Mouse (Mus musculus): Measurements from ENCODE around the gene Gm17364. TPM values are rescaled to one million over a fixed set of nuclear protein-coding genes. Genes with fewer than 3 reads are reported as not detected.

Gene Gm17364
- polyA plus RNA-seq, 1 experiment from 2014 or later: not detected

GRCm38 (mm10) chr13:41248751-41249520, 24.8 kb downstream of the Gm17364 start:
- Histone ChIP-seq H3K9ac (ENCODE audit: low read depth, low read length) (peak overlapping the region; percentile 63), H3K4me3 (ENCODE audit: low read length) (peak overlapping the region; percentile 87), H3K9me3 (ENCODE audit: control insufficient read depth, low read length) (no peaks in the 10 kb centered on the region), H3K27ac (ENCODE audit: low read depth, low read length) (peak overlapping the region; percentile 61), H3K36me3 (ENCODE audit: control insufficient read depth, insufficient read depth, low read length) (no peaks in the 10 kb centered on the region), H3K4me2 (ENCODE audit: low read length) (peak overlapping the region; percentile 63), H3K27me3 (replicated peaks; ENCODE audit: control insufficient read depth, insufficient read depth, low read length) (no peaks in the 10 kb centered on the region), H3K4me1 (ENCODE audit: control insufficient read depth, insufficient read depth, low read depth, low read length) (peaks cover 7% of the 10 kb centered on the region)
- ATAC-seq: peak; percentile 16
- WGBS: 40% methylated on average over 12 of the region's 12 CpGs

GRCm38 (mm10) chr13:41244306-41244830, 29.4 kb downstream of the Gm17364 start:
- no peaks in the 10 kb centered on the region for H3K36me3 ChIP-seq (ENCODE audit: control insufficient read depth, insufficient read depth, low read length)
- H3K9me3 ChIP-seq (ENCODE audit: control insufficient read depth, low read length): no peaks in the 10 kb centered on the region
- H3K4me2 ChIP-seq (ENCODE audit: low read length): no peak overlapping the region
- H3K4me3 ChIP-seq (ENCODE audit: low read length): no peak overlapping the region
- no peak for ATAC-seq
- no peak overlapping the region for H3K9ac ChIP-seq (ENCODE audit: low read depth, low read length)
- no peaks in the 10 kb centered on the region for H3K27me3 ChIP-seq (replicated peaks; ENCODE audit: control insufficient read depth, insufficient read depth, low read length)
- H3K4me1 ChIP-seq (ENCODE audit: control insufficient read depth, insufficient read depth, low read depth, low read length): 0 out of 2 replicates have a peak, but pooled peaks cover 2% of the 10 kb centered on the region
- 64% methylated on average over 6 of the region's 6 CpGs for WGBS
- no peak overlapping the region for H3K27ac ChIP-seq (ENCODE audit: low read depth, low read length)

GRCm38 (mm10) chr13:41241557-41241956, 32.2 kb downstream of the Gm17364 start:
- no peak overlapping the region for H3K4me3 ChIP-seq (ENCODE audit: low read length)
- no peak overlapping the region for H3K27ac ChIP-seq (ENCODE audit: low read depth, low read length)
- 76% methylated on average over 2 of the region's 2 CpGs for WGBS
- no peaks in the 10 kb centered on the region for H3K36me3 ChIP-seq (ENCODE audit: control insufficient read depth, insufficient read depth, low read length)
- no peak overlapping the region for H3K9ac ChIP-seq (ENCODE audit: low read depth, low read length)
- no peaks in the 10 kb centered on the region for H3K4me1 ChIP-seq (ENCODE audit: control insufficient read depth, insufficient read depth, low read depth, low read length)
- H3K4me2 ChIP-seq (ENCODE audit: low read length): no peak overlapping the region
- H3K27me3 ChIP-seq (replicated peaks; ENCODE audit: control insufficient read depth, insufficient read depth, low read length): no peaks in the 10 kb centered on the region
- no peaks in the 10 kb centered on the region for H3K9me3 ChIP-seq (ENCODE audit: control insufficient read depth, low read length)
- ATAC-seq: no peak

GRCm38 (mm10) chr13:41238805-41239130, 35.0 kb downstream of the Gm17364 start:
- no peak overlapping the region for H3K4me2 ChIP-seq (ENCODE audit: low read length)
- H3K36me3 ChIP-seq (ENCODE audit: control insufficient read depth, insufficient read depth, low read length): no peaks in the 10 kb centered on the region
- no peak overlapping the region for H3K4me3 ChIP-seq (ENCODE audit: low read length)
- no peak overlapping the region for H3K9ac ChIP-seq (ENCODE audit: low read depth, low read length)
- H3K4me1 ChIP-seq (ENCODE audit: control insufficient read depth, insufficient read depth, low read depth, low read length): no peaks in the 10 kb centered on the region
- peak; percentile 70; the same call in 1 of the 2 replicates for ATAC-seq
- H3K27me3 ChIP-seq (replicated peaks; ENCODE audit: control insufficient read depth, insufficient read depth, low read length): no peaks in the 10 kb centered on the region
- H3K27ac ChIP-seq (ENCODE audit: low read depth, low read length): no peak overlapping the region
- H3K9me3 ChIP-seq (ENCODE audit: control insufficient read depth, low read length): no peaks in the 10 kb centered on the region
- WGBS: 7% methylated on average over 5 of the region's 5 CpGs

- no peaks in the 10 kb centered on the region for H3K27me3 ChIP-seq (replicated peaks; ENCODE audit: control insufficient read depth, insufficient read depth, low read length)
- no peaks in the 10 kb centered on the region for H3K36me3 ChIP-seq (ENCODE audit: control insufficient read depth, insufficient read depth, low read length)
- H3K27ac ChIP-seq (ENCODE audit: low read depth, low read length): no peak overlapping the region
- no peak overlapping the region for H3K4me2 ChIP-seq (ENCODE audit: low read length)
- no peak overlapping the region for H3K9ac ChIP-seq (ENCODE audit: low read depth, low read length)
- no peak overlapping the region for H3K4me3 ChIP-seq (ENCODE audit: low read length)
- H3K9me3 ChIP-seq (ENCODE audit: control insufficient read depth, low read length): no peaks in the 10 kb centered on the region
- no peaks in the 10 kb centered on the region for H3K4me1 ChIP-seq (ENCODE audit: control insufficient read depth, insufficient read depth, low read depth, low read length)
- ATAC-seq: peak; percentile 64
- 81% methylated on average over 10 of the region's 10 CpGs for WGBS
These were observed 35.6 kb downstream of the Gm17364 start for GRCm38 (mm10) chr13:41238035-41238804.

- no peak for ATAC-seq
- no peak overlapping the region for H3K4me2 ChIP-seq (ENCODE audit: low read length)
- H3K36me3 ChIP-seq (ENCODE audit: control insufficient read depth, insufficient read depth, low read length): no peaks in the 10 kb centered on the region
- H3K9ac ChIP-seq (ENCODE audit: low read depth, low read length): no peak overlapping the region
- no peak overlapping the region for H3K27ac ChIP-seq (ENCODE audit: low read depth, low read length)
- no peaks in the 10 kb centered on the region for H3K27me3 ChIP-seq (replicated peaks; ENCODE audit: control insufficient read depth, insufficient read depth, low read length)
- 72% methylated on average over 13 of the region's 13 CpGs for WGBS
- H3K4me1 ChIP-seq (ENCODE audit: control insufficient read depth, insufficient read depth, low read depth, low read length): no peaks in the 10 kb centered on the region
- H3K4me3 ChIP-seq (ENCODE audit: low read length): no peak overlapping the region
- no peaks in the 10 kb centered on the region for H3K9me3 ChIP-seq (ENCODE audit: control insufficient read depth, low read length)
These were observed 37.7 kb downstream of the Gm17364 start for GRCm38 (mm10) chr13:41235845-41236741.

- H3K4me3 ChIP-seq (ENCODE audit: low read length): no peak overlapping the region
- no peak overlapping the region for H3K27ac ChIP-seq (ENCODE audit: low read depth, low read length)
- WGBS: 90% methylated on average over 6 of the region's 6 CpGs
- H3K9ac ChIP-seq (ENCODE audit: low read depth, low read length): no peak overlapping the region
- H3K27me3 ChIP-seq (replicated peaks; ENCODE audit: control insufficient read depth, insufficient read depth, low read length): no peaks in the 10 kb centered on the region
- no peaks in the 10 kb centered on the region for H3K36me3 ChIP-seq (ENCODE audit: control insufficient read depth, insufficient read depth, low read length)
- no peaks in the 10 kb centered on the region for H3K9me3 ChIP-seq (ENCODE audit: control insufficient read depth, low read length)
- no peaks in the 10 kb centered on the region for H3K4me1 ChIP-seq (ENCODE audit: control insufficient read depth, insufficient read depth, low read depth, low read length)
- H3K4me2 ChIP-seq (ENCODE audit: low read length): no peak overlapping the region
- no peak for ATAC-seq
These were observed 38.6 kb downstream of the Gm17364 start for GRCm38 (mm10) chr13:41235181-41235580.

GRCm38 (mm10) chr13:41233241-41233640, 40.5 kb downstream of the Gm17364 start:
- Histone ChIP-seq H3K4me2 (ENCODE audit: low read length) (no peak overlapping the region), H3K9ac (ENCODE audit: low read depth, low read length) (no peak overlapping the region), H3K27ac (ENCODE audit: low read depth, low read length) (no peak overlapping the region), H3K27me3 (replicated peaks; ENCODE audit: control insufficient read depth, insufficient read depth, low read length) (no peaks in the 10 kb centered on the region), H3K4me3 (ENCODE audit: low read length) (no peak overlapping the region), H3K9me3 (ENCODE audit: control insufficient read depth, low read length) (no peaks in the 10 kb centered on the region), H3K4me1 (ENCODE audit: control insufficient read depth, insufficient read depth, low read depth, low read length) (no peaks in the 10 kb centered on the region), H3K36me3 (ENCODE audit: control insufficient read depth, insufficient read depth, low read length) (no peaks in the 10 kb centered on the region)
- ATAC-seq: no peak
- 86% methylated on average over 7 of the region's 7 CpGs for WGBS

All from hindbrain, embryonic 16.5 days (tissue).